Mouse (Mus musculus) thymus, adult 2 months (tissue): Measurements from ENCODE around the gene Dgkk.

ENCODE experiments used
- CTCF ChIP-seq: fragments of 200-500 bp; IDR thresholded peaks from 2 replicates; pipeline ENCODE4 v1.5.1; 2012; ENCODE audit warnings: mild to moderate bottlenecking, control low read depth, low read length, moderate library complexity, borderline replicate concordance; ENCODE audit not compliant: control insufficient read depth, poor library complexity, insufficient read depth; ENCODE audit errors: extremely low read depth
- POLR2A ChIP-seq: fragments of 200-500 bp; IDR thresholded peaks from 2 replicates; pipeline ENCODE4 v1.6.1; 2012; ENCODE audit warnings: mild to moderate bottlenecking, low read length, control low read depth, moderate library complexity; ENCODE audit not compliant: control insufficient read depth, poor library complexity, insufficient read depth; ENCODE audit errors: extremely low read depth

- no peak for TF ChIP-seq CTCF
- TF ChIP-seq POLR2A, result no peak
These were observed 948 bp downstream of the Dgkk start for GRCm38 (mm10) chrX:6779969-6780539.
